Mouse (Mus musculus): ENCODE measurements around the gene Cyp24a1. TPM values are rescaled to one million over a fixed set of nuclear protein-coding genes. Genes with fewer than 3 reads are reported as not detected.
"Not testable (repeated sequence)": the region's sequence is repeated elsewhere in the genome, so short reads cannot be mapped to it uniquely, and the experiment has no call there.

Gene Cyp24a1
- polyA plus RNA-seq, 1 experiment, result not detected

GRCm38 (mm10) chr2:170494784-170495710, 1.9 kb downstream of the Cyp24a1 start:
- no peak for DNase-seq (ENCODE audit: low spot score)

- no peak for DNase-seq (ENCODE audit: low spot score)
These were observed 8.9 kb downstream of the Cyp24a1 start for GRCm38 (mm10) chr2:170487890-170488502.

DNA sequence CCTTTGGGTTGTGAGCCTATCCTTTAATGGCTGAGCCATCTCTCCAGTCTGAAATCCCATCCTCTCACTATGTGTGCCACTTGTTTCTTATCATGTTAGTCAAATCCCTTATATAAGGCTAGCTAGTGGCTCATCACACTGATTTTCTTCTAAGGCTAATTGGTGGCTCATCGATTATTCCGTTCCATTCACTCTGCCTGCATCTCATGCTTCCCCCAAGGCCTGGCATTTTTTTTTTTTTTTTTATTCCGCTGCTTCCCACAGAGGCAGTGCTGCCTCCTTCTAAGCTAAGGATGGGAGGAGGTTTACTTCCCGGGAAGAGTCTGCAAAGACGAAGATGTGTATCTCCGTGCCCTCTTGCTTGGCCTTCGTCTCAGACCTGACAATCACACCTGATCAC, 9.7 kb downstream of the Cyp24a1 start:
- no peak for DNase-seq (ENCODE audit: low spot score)

DNA sequence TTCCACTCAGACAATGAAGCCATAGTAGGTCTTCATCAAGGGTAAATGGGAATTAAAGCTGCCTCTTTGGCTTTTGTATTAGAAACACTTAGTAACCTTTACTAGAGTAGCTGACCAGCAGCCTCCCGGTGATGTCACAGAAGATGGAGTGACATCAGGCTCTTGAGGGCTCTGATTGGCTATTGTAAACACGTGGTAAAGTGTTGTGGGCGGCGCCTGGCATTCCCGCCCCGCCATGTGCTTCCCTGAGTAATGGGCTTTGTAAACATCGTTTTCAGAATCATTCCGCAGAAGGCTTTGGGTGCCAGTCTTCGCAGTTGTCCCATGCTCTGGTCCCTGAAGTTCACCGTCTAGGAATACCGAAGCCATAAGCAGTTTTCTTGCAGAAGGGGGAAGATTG, 13.0 kb downstream of the Cyp24a1 start:
- no peak for DNase-seq (ENCODE audit: low spot score)

- DNase-seq (ENCODE audit: low spot score), result no peak
These were observed 14.9 kb downstream of the Cyp24a1 start for GRCm38 (mm10) chr2:170482019-170482540.

DNA sequence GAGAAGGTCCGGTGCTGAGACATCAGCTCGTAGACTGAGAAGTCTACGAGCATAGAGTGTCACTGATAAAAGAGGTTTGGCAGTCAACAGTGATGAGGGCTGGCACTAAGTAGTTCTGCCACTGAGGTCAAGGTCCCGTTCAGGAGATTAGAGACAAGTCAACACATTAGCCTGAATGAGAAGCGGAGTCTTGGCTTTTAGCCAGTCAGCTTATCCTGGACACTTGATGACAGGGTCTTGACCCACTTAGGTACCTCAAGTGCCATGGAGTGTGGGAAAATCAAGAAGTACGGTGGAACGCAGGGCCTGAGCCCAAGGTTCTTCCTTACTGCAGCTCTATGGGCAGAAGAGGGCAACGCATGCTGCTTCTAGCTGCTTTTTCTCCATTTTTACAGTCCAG, 20.3 kb downstream of the Cyp24a1 start:
- no peak for DNase-seq (ENCODE audit: low spot score)

DNA sequence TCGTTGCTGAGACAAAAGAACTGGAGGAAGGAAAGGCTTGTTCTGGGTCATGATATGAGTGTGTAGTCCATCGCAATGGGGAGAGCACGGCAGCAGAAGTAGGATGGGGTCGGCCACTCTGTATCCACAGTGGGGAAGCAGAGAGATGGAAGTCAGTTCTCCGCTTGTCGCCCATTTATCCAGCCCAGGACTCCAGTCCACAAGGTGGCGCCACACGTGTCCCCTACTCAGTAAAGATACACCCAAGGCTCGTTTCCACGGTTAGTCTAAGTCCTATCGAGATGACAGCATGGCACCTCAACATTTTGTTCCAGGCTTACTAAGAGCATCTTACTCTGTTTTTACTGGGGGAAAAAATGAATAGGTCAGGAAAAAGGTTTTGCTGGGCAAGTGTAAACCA, 20.7 kb downstream of the Cyp24a1 start:
- no peak for DNase-seq (ENCODE audit: low spot score)

- DNase-seq (ENCODE audit: low spot score), result no peak
These were observed 21.8 kb downstream of the Cyp24a1 start for GRCm38 (mm10) chr2:170475164-170475563.

- no peak for DNase-seq (ENCODE audit: low spot score)
These were observed 22.8 kb downstream of the Cyp24a1 start for GRCm38 (mm10) chr2:170474125-170474524.

- DNase-seq (ENCODE audit: low spot score), result no peak
These were observed 26.4 kb downstream of the Cyp24a1 start for GRCm38 (mm10) chr2:170470591-170470990.

- DNase-seq (ENCODE audit: low spot score), result no peak
These were observed 27.2 kb downstream of the Cyp24a1 start for GRCm38 (mm10) chr2:170469616-170470308.

GRCm38 (mm10) chr2:170468009-170468408, 28.9 kb downstream of the Cyp24a1 start:
- DNase-seq (ENCODE audit: low spot score), result no peak

DNA sequence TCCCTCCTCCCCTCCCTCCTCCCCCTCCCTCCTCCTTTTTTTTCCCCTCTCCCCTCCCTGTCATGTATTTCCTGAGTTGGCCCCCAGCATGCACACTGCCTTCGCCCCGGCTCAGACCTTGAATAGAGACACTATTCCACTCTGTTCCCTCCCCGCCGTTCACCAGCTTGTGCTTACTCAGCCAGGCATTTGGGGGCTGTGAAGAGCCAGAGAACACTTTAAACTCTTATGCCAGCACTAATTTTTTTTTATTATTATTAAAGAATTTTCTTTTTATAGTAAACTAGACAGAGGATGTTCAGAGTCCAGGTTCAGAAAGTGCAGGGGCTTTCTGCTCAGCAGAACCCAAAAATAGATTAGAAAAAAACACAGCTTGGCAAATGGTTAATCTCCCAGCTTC, 32.1 kb downstream of the Cyp24a1 start:
- DNase-seq (ENCODE audit: low spot score), result no peak

GRCm38 (mm10) chr2:170461652-170462051, 35.3 kb downstream of the Cyp24a1 start:
- DNase-seq (ENCODE audit: low spot score), result no peak

DNA sequence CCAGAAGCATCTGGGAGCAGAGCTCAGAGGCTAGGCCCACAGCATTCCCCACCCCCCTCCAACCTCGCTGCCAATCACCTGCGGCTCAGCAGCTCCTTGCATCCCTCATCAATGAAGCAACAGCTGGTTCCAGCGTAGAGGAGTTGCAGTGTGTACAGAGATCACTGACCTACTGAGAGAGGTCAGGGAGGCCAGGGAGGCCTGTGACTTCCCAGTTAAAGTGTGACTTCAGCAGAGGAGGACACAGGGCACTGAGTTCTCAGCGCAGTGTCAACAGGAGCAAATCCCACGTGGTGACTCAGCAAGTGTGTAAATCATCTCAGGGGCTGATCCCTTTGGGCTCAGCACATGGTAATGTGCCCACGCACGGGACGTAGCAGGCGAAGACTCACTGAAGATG, 37.1 kb downstream of the Cyp24a1 start:
- no peak for DNase-seq (ENCODE audit: low spot score)

- DNase-seq (ENCODE audit: low spot score), result no peak
These were observed 37.8 kb downstream of the Cyp24a1 start for GRCm38 (mm10) chr2:170459183-170459582.

DNA sequence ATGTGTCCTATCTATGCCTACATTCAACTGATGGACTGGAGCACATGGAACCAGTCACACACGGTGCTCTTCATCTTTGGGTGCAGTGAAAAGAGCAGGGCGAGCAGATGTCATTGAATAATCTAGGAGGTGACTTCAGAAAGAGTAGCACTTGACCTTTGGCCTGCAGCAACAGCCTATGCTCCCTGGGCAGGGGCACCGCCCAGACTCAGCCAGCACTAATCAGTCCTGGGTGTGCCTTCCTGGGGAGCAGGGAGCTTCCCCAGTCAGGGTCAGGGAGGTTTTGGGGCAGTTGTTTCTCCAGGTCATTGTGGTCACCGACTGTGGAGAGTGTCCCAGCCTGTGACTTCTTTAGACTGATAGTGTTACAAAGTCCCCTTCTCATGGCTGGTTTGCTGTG, 43.1 kb downstream of the Cyp24a1 start:
- not testable (repeated sequence) for DNase-seq (ENCODE audit: low spot score)

DNA sequence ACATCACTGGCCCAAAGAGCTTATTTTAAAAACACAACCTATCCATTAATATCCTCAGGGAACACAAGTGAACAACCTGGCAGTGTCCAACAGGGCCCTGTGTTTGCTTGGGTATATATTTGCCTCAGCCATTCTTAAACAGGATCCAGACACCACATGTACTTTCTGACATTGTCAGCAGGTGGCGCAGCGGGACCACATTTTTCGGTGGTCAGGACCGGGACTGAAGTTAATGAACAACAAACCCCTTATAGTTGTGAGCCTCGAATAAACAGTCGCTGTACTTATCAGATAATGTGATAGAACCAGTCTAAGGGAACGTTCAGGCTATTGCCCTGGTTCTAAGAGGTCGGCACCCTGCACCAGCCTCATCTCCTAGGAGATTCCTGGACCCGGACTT, 46.0 kb downstream of the Cyp24a1 start:
- peak; percentile 67 for DNase-seq (ENCODE audit: low spot score)

- DNase-seq (ENCODE audit: low spot score), result no peak
These were observed 49.3 kb downstream of the Cyp24a1 start for GRCm38 (mm10) chr2:170447651-170448050.

- DNase-seq (ENCODE audit: low spot score), result no peak
These were observed 50.0 kb downstream of the Cyp24a1 start for GRCm38 (mm10) chr2:170446843-170447383.

- no peak for DNase-seq (ENCODE audit: low spot score)
These were observed 51.1 kb downstream of the Cyp24a1 start for GRCm38 (mm10) chr2:170445861-170446260.

DNA sequence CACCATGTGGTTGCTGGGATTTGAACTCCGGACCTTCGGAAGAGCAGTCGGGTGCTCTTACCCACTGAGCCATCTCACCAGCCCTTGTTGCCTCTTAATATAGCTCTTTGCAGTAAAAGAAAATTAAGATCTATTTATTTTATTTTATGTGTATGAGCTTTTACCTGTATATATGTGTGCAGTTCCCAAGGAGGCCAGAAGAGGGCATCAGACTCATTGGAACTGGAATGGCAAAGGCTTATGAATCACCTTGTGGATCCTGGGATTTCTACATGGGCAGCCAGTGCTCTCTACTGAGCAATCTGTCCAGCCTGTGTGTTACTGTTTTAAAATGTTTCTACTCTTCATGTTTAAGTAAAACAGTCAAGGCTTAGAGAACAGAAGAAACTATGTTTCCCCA, 54.4 kb downstream of the Cyp24a1 start:
- DNase-seq (ENCODE audit: low spot score), result no peak

Data from urinary bladder, adult 2 months (tissue).